Mouse (Mus musculus) naive thymus-derived CD4-positive, alpha-beta T cell, adult 2 months (primary cell): ENCODE data around the gene Rhox2h.
"Not testable (repeated sequence)": the region's sequence is repeated elsewhere in the genome, so short reads cannot be mapped to it uniquely, and the experiment has no call there.

ENCODE experiments used
- DNase-seq: peaks from one replicate; pipeline ENCODE4 v3.0.0-alpha.2; 2011; ENCODE audit warnings: low read depth

The Rhox2h gene

DNA sequence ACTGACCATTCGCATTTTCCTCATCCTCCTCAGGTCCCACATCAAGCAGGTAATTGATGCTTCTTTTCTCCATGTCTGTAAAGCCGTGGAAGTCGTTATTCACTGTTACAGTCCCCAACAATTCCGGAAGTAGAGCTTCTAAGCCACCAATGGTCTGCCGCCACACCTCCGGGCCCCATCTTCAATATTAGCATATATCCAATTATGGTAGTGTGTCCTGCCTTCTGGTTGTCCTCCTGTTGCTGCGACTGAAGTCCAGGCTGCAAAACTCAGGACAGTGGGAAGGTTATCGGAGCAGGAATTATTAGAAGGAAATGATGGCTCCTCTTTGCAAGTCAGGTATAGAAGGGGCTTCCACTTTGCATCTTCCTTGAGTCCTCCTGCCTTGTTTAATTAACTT is at the start of gene Rhox2h:
Gene Rhox2h (minus strand): TSS at position 101 of the 400 bp plus-strand sequence.
- not testable (repeated sequence) for DNase-seq

- no peak for DNase-seq
Measured at GRCm38 (mm10) chrX:37701821-37702387, 28.8 kb upstream of the Rhox2h start.

DNA sequence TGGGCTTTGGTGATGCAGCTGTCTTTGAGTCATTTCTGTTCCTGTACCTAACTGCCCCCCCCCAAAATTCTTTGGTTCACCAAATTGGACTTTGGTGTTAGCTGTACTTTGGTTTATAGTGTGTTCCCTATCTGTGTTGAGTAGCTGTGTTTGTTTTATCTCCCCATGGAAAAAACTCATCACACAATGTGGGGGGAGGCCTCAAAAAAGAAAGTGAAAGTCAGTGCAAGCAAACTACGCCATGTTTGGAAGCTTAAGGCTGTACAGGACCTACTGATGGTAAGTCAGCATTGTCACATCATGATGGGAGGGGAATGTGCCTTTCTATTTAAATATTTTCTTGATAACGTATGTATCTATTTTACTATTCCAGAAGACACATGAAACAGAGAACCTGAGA is 19.2 kb upstream of the Rhox2h start:
- no peak for DNase-seq

DNA sequence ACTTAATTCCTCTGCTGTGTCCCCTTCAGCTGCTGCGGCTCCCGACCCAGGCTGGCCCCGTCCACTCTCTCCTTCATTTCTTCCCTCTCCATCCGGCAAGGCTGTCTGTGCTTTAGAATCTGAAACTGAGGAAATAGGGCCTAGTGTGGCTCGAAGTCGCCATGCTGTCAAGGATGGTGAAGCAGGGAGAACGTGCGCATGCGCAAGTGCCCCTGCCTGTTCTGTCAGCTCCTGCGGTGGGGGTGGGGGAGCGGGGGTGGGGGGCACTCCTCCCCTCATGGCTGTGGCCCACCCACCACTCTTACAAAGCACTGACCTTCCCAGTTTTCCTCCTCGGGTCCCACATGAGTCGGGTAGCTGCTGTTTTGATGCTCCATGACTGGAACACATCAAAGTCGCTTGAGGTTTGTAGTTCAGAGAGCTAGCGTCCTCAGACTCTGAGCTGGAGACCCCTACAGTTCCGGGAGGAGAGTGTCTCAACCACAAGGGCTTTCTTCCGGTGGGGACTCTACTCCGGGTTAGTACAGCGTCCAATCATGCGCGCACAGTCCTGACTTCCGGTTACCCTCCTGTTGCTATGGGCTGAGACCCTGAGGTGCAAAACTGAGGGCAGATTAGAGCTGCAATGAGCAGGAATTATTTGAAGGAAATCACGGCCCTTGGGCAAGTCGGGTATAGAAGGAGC is 10.1 kb upstream of the Rhox2h start:
- no peak for DNase-seq

DNA sequence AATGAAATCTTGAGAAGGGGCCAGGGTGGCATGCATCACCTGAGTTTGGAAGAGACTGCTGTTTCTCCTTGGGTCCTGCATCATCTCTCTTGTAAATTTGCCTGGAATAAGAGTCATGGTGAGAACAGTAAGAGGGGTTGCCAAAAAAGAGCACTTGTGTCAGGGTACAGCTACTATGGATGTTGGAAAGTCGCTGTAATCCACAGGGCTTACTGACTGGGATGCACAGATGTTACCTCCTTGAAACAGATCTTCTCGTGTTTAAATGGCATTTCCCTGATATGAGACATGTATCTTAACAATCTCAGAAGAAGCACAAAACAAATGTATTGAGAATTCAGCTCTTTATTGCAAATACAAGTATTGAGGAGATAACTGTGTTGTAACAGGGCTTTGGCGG is 4.4 kb downstream of the Rhox2h start, which contains the start of gene Rhox3h:
Gene Rhox3h (minus strand): TSS at position 101 of the 400 bp plus-strand sequence.
- DNase-seq: not testable (repeated sequence)

DNA sequence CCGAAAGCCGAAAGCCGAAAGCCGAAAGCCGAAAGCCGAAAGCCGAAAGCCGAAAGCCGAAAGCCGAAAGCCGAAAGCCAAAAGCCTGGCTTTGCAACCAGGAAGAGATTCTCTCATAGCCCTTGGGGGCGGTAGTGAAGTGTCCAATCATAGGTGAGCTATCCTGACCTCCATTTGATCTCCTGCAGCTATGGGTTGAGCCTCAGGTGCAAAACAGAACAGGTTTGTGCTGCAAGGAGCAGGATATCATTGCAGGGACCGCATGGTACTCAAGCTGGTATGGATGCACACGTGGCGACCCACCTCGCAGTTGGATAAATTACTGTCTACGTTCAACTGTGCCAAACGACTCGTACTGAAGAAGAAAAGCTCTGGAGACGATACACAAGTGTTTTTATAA is 21.9 kb downstream of the Rhox2h start, which contains the start of gene Rhox4g:
Gene Rhox4g (minus strand): TSS at position 101 of the 400 bp plus-strand sequence.
- not testable (repeated sequence) for DNase-seq

- DNase-seq: not testable (repeated sequence)
Measured at GRCm38 (mm10) chrX:37643370-37643769, 29.7 kb downstream of the Rhox2h start, which contains the start of gene Rhox2g. Gene Rhox2g (minus strand): TSS chrX:37643470.

DNA sequence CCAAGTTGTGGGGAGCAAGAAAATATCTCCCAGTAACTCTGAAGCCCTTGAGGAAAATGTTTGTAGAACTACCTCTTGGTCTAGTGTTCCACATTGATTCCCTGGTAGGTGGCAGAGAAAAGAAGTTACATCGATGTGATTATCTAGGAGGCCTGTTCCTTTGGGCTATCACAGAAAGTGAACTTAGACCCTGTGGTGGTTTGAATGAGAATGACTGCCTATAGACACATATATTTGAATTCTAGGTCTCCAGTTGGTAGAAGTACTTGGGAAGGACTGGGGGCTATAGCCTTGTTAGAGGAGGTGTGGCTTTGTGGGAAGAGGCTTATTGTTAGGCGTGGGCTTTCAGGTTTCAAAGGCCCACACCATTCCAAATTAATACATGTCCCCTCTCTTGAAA is 44.6 kb downstream of the Rhox2h start, which contains the start of gene Rhox3g:
Gene Rhox3g (minus strand): TSS at position 101 of the 400 bp plus-strand sequence.
- not testable (repeated sequence) for DNase-seq
